In the genomic region with DNA sequence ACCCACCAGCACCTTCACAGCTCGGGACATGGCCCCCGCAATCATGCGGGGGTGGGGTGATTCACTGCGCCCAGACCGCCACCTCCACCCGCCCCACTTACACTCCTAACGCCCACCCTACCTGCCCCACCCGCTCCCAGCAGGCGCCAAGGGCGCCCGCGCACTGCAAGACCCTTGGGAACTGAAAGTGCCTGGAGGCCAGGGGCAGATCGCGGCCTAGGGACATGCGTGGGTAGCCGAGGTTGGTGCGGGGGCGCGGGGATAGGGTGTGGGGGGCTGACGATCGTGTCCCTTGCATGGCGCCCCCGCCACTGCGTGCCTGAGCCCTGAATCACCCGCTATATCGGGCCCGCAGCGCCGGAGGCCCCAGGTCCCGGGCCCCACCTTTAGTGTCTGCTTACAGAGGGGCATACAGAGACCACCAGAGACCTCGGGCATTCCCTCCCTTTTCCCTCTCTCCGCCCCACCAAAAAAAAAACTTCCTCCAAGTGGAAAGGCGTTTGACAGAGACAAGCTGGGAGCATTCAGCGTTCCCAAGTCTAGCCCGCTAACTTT, we compare ENCODE assay signal across 8 mouse cellular contexts. TPM values are rescaled to one million over a fixed set of nuclear protein-coding genes. Genes with fewer than 3 reads are reported as not detected.
DNase-seq lines count a peak whose midpoint lies in the region; ATAC-seq and TF ChIP-seq lines count a peak whose summit lies in the region.

No protein-coding gene starts in this region.

- 3% methylated on average over 34 of the region's 35 CpGs for WGBS in embryonic facial prominence, embryonic 15.5 days
- WGBS in hindbrain, embryonic 13.5 days, result 6% methylated on average over 34 of the region's 35 CpGs
- 0% methylated on average over 32 of the region's 35 CpGs for WGBS in lung, postnatal 0 days

- H3K4me2 ChIP-seq in embryonic facial prominence, embryonic 15.5 days (replicated peaks), result peak overlapping the region; percentile 70
- H3K4me2 ChIP-seq in hindbrain, embryonic 13.5 days, result peak overlapping the region; percentile 53
- peak overlapping the region; percentile 80 for H3K4me2 ChIP-seq in lung, postnatal 0 days (replicated peaks; ENCODE audit: low read depth, low read length)

- peak overlapping the region; percentile 78 for H3K9ac ChIP-seq in embryonic facial prominence, embryonic 15.5 days
- peak overlapping the region; percentile 53; the same call in 1 of the 2 replicates for H3K9ac ChIP-seq in hindbrain, embryonic 13.5 days
- H3K9ac ChIP-seq in lung, postnatal 0 days (replicated peaks; ENCODE audit: low read depth), result peak overlapping the region; percentile 97

- peak overlapping the region; percentile 88 for H3K4me3 ChIP-seq in embryonic facial prominence, embryonic 15.5 days (replicated peaks)
- H3K4me3 ChIP-seq in hindbrain, embryonic 13.5 days, result peak overlapping the region; percentile 40
- peak overlapping the region; percentile 88 for H3K4me3 ChIP-seq in lung, postnatal 0 days (ENCODE audit: low read depth, low read length)

- TF ChIP-seq CTCF in lung, postnatal 0 days (IDR thresholded peaks at IDR 0.05), result no peak

- no peaks in the 10 kb centered on the region for H3K9me3 ChIP-seq in embryonic facial prominence, embryonic 15.5 days (replicated peaks)
- no peaks in the 10 kb centered on the region for H3K9me3 ChIP-seq in hindbrain, embryonic 13.5 days
- no peaks in the 10 kb centered on the region for H3K9me3 ChIP-seq in lung, postnatal 0 days (ENCODE audit: low read length)

- peaks cover 5% of the 10 kb centered on the region; the same call in 1 of the 2 replicates for H3K27me3 ChIP-seq in embryonic facial prominence, embryonic 15.5 days
- peaks cover 92% of the 10 kb centered on the region for H3K27me3 ChIP-seq in hindbrain, embryonic 13.5 days
- no peaks in the 10 kb centered on the region for H3K27me3 ChIP-seq in lung, postnatal 0 days (replicated peaks; ENCODE audit: insufficient read depth, low read length)

- H3K27ac ChIP-seq in embryonic facial prominence, embryonic 15.5 days (replicated peaks), result peak overlapping the region; percentile 95
- 0 out of 2 replicates have a peak overlapping the region, but pooled peaks have one; percentile 58 for H3K27ac ChIP-seq in hindbrain, embryonic 13.5 days
- H3K27ac ChIP-seq in lung, postnatal 0 days (ENCODE audit: low read length), result peak overlapping the region; percentile 99

- DNase-seq in right cerebral cortex, adult 18-20 months, result peak; percentile 16
- DNase-seq in right cerebral cortex, postnatal 4 days, result no peak
- peak; percentile 55 for DNase-seq in lung, postnatal 0 days (ENCODE audit: low spot score)
- peak; percentile 44 for DNase-seq in urinary bladder, postnatal 25 days (ENCODE audit: low spot score)
- DNase-seq in adipocyte (ENCODE audit: low spot score), result no peak
- no peak for DNase-seq in frontal cortex, postnatal 25 days (ENCODE audit: low spot score in 2 of 2)

- peaks cover 63% of the 10 kb centered on the region for H3K4me1 ChIP-seq in embryonic facial prominence, embryonic 15.5 days
- H3K4me1 ChIP-seq in hindbrain, embryonic 13.5 days (replicated peaks), result peaks cover 18% of the 10 kb centered on the region
- H3K4me1 ChIP-seq in lung, postnatal 0 days (ENCODE audit: insufficient read depth, low read depth, low read length), result peaks cover 22% of the 10 kb centered on the region

- no peak for ATAC-seq in embryonic facial prominence, embryonic 15.5 days (ENCODE audit: insufficient number of reproducible peaks, low FRiP score, low TSS enrichment, low read depth)
- ATAC-seq in hindbrain, embryonic 13.5 days (ENCODE audit: low FRiP score), result no peak
- no peak for ATAC-seq in lung, postnatal 0 days

- H3K36me3 ChIP-seq in embryonic facial prominence, embryonic 15.5 days, result no peaks in the 10 kb centered on the region
- no peaks in the 10 kb centered on the region for H3K36me3 ChIP-seq in hindbrain, embryonic 13.5 days
- no peaks in the 10 kb centered on the region for H3K36me3 ChIP-seq in lung, postnatal 0 days (ENCODE audit: insufficient read depth, low read length)

- TF ChIP-seq EP300 in lung, postnatal 0 days (IDR thresholded peaks at IDR 0.05), result no peak

RNA-seq across cellular contexts. Expression of a gene that starts 1.4 kb away (rescaled TPM):
- 330 and 343 TPM in 2 replicates for polyA plus RNA-seq in embryonic facial prominence, embryonic 15.5 days (2015; fragmentation: Nextera tagmentation; extraction: Ambion mirVana)
- 42.0 and 43.9 TPM in 2 replicates for polyA plus RNA-seq in hindbrain, embryonic 13.5 days (2015; fragmentation: Nextera tagmentation; extraction: Ambion mirVana)
- polyA plus RNA-seq in lung, postnatal 0 days (2015; fragmentation: Nextera tagmentation; extraction: Ambion mirVana), result 692 and 736 TPM in 2 replicates

RNA-seq across cellular contexts. Expression of a gene that starts 29.9 kb away (rescaled TPM):
- 75.6 and 79.3 TPM in 2 replicates for polyA plus RNA-seq in embryonic facial prominence, embryonic 15.5 days (2015; fragmentation: Nextera tagmentation; extraction: Ambion mirVana)
- polyA plus RNA-seq in hindbrain, embryonic 13.5 days (2015; fragmentation: Nextera tagmentation; extraction: Ambion mirVana), result 51.5 and 53.3 TPM in 2 replicates
- 100 and 120 TPM in 2 replicates for polyA plus RNA-seq in lung, postnatal 0 days (2015; fragmentation: Nextera tagmentation; extraction: Ambion mirVana)

RNA-seq across cellular contexts. Expression of a gene that starts 40.0 kb away (rescaled TPM):
- polyA plus RNA-seq in embryonic facial prominence, embryonic 15.5 days (2015; fragmentation: Nextera tagmentation; extraction: Ambion mirVana), result 36.8 and 40.3 TPM in 2 replicates
- polyA plus RNA-seq in hindbrain, embryonic 13.5 days (2015; fragmentation: Nextera tagmentation; extraction: Ambion mirVana), result 108 and 110 TPM in 2 replicates
- polyA plus RNA-seq in lung, postnatal 0 days (2015; fragmentation: Nextera tagmentation; extraction: Ambion mirVana), result 51.3 and 57.2 TPM in 2 replicates

Comparison
In these comparisons a context has a peak if more than half of its experiments do, and no peak if none do; other contexts are left out.
1. DNase-seq: peak in right cerebral cortex, adult 18-20 months (single experiment), lung, postnatal 0 days (single experiment) and urinary bladder, postnatal 25 days (single experiment); none in right cerebral cortex, postnatal 4 days (single experiment), adipocyte (single experiment) and frontal cortex, postnatal 25 days (0 of 2).
2. Peak in every context shown above with its lines, with median percentiles within 50 percentile points of each other: H3K27ac ChIP-seq, H3K4me2 ChIP-seq, H3K4me3 ChIP-seq and H3K9ac ChIP-seq.